Mouse (Mus musculus) cerebellum, postnatal 14 days (tissue): ENCODE measurements around the gene Gm3020.
"Not testable (repeated sequence)": the region's sequence is repeated elsewhere in the genome, so short reads cannot be mapped to it uniquely, and the experiment has no call there.

ENCODE experiments used
- DNase-seq, 2 experiments: peaks; one replicate each; pipeline ENCODE4 v3.0.0; 2021; ENCODE audit warnings: mixed read lengths in 2 of 2

The Gm3020 gene

DNA sequence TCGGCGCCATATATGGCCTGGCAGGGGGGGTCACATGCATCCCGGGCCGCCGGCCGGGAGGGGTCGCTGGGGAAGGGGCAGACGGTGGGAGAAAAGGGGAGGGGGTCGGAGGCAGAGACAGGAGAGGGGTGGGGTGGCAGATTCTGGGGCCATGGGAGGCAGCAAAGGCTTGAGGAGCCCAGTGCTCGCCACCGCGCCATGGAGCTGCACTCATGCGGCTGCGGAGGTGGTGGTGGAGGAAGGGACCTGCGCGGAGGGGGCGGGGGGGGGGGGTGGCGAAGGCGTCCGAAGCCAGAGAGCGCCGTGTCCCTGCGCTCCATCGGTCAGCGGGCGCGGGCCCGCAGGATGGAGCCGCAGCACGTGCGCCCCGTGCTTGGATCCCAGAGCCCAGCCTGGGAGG is at the start of gene Gm3020:
Gene Gm3020 (plus strand): TSS at position 301 of the 400 bp plus-strand sequence.
- not testable (repeated sequence) for DNase-seq

DNA sequence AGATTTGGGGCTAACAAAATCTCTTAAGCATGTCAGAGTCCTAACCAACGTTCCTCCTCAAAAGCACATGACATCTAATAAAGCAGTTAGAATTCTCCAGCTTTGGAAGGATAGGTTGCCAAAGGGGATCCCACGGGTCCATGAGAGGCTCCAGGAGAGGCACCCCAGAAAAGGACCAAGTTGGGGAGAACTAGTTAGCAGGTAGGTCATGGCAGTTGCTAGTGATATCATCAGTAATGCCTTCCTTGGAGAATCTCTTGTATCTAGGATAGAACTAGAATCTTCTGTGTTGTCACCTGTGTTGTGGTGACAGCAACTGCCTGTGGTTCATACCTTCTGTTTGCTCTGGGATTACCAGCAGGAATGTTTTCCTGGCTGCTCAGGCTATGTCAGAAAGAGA is 17.6 kb upstream of the Gm3020 start, which contains the start of gene Gm3012:
Gene Gm3012 (plus strand): TSS at position 301 of the 400 bp plus-strand sequence.
- DNase-seq: not testable (repeated sequence)

DNA sequence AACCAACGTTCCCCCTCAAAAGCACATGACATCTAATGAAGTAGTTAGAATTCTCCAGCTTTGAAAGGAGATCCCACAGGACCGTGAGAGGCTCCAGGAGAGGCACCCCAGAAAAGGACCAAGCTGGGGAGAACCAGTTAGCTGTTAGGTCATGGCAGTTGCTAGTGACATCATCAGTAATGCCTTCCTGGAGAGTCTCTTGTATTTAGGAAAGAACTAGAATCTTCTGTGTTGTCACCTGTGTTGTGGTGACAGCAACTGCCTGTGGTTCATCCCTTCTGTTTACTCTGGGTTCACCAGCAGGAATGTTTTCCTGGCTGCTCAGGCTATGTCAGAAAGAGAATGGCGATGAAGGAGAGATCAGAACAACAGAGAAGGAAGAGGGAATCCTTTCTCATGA is 36.7 kb downstream of the Gm3020 start, which contains the start of gene Gm3043:
Gene Gm3043 (plus strand): TSS at position 301 of the 400 bp plus-strand sequence.
- DNase-seq: not testable (repeated sequence)
